Mouse (Mus musculus) thymus, adult 2 months (tissue): ENCODE data around the gene Atoh7.

ENCODE experiments used
- CTCF ChIP-seq: fragments of 200-500 bp; IDR thresholded peaks from 2 replicates; pipeline ENCODE4 v1.5.1; 2012; ENCODE audit warnings: mild to moderate bottlenecking, control low read depth, low read length, moderate library complexity, borderline replicate concordance; ENCODE audit not compliant: control insufficient read depth, poor library complexity, insufficient read depth; ENCODE audit errors: extremely low read depth
- POLR2A ChIP-seq: fragments of 200-500 bp; IDR thresholded peaks from 2 replicates; pipeline ENCODE4 v1.6.1; 2012; ENCODE audit warnings: mild to moderate bottlenecking, low read length, control low read depth, moderate library complexity; ENCODE audit not compliant: control insufficient read depth, poor library complexity, insufficient read depth; ENCODE audit errors: extremely low read depth

- TF ChIP-seq POLR2A, result no peak
- TF ChIP-seq CTCF, result no peak
Measured at GRCm38 (mm10) chr10:63132356-63132755, 32.9 kb downstream of the Atoh7 start.
